8 mouse cellular contexts compared by ENCODE assay signal in the genomic region with DNA sequence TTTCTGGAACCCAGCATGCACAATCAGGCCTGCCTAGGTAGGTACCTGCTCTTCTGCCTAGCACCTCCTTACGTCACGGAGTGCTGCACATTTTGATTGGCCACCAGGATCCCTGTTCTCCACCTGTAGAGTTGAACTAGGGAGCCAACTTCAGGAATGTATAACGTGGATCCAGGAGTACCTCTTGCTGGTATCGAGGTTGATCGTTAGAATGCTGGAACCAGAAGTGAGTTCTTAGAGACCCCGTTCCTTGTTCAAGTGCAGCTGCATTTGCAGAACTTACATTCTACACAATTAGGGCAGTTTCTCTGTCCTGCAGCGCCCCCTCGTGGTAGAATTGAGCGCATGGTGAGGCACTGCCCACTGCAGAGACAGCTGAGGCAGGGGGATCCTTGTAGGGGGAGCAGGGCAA. TPM values are rescaled to one million over a fixed set of nuclear protein-coding genes. Genes with fewer than 3 reads are reported as not detected.
DNase-seq lines count a peak whose midpoint lies in the region; ATAC-seq and TF ChIP-seq lines count a peak whose summit lies in the region.
"Had no signal": no experiment of that assay in that cellular context is flagged by ENCODE, and none has a peak within 500 bp of the region (broad histone marks: within the 10 kb centered on the region; RNA-seq: fewer than 3 reads in every experiment).

No protein-coding gene starts in this region.

- ATAC-seq in G1E (ENCODE audit: extremely low read depth, insufficient number of reproducible peaks, low FRiP score, poor library complexity, severe bottlenecking): no peak
- peak; percentile 46 to 61 for ATAC-seq in hematopoietic stem cell, adult 5-6 weeks (replicated peaks in 1 of 2; ENCODE audit: insufficient read depth in 1 of 2, low FRiP score in 2 of 2, low TSS enrichment in 1 of 2, low read depth in 1 of 2, poor library complexity in 2 of 2, severe bottlenecking in 2 of 2)

- DNase-seq in G1E (ENCODE audit: low spot score): no peak
- peak; percentile 64 to 78 for DNase-seq in adrenal gland, postnatal 4 days (ENCODE audit: low spot score in 2 of 2)
- peak; percentile 71 to 73 for DNase-seq in layer of hippocampus, postnatal 36 days
- DNase-seq in mesoderm, embryonic 11.5 days (ENCODE audit: low read depth, low spot score): peak; percentile 82
- peak; percentile 61 to 69 for DNase-seq in right cerebral cortex, postnatal 36 days (ENCODE audit: low spot score in 2 of 2)

- H3K27me3 ChIP-seq in G1E (ENCODE audit: insufficient read depth, low read length): peaks cover 9% of the 10 kb centered on the region
- H3K27me3 ChIP-seq: lung, embryonic 15.5 days had no signal

- H3K36me3 ChIP-seq in G1E (replicated peaks): no peaks in the 10 kb centered on the region
- H3K36me3 ChIP-seq: lung, embryonic 15.5 days had no signal

- H3K27ac ChIP-seq in embryonic fibroblast, embryonic 13.5 days (ENCODE audit: insufficient read depth, low read length): no peak overlapping the region
- H3K27ac ChIP-seq: lung, embryonic 15.5 days had no signal

- TF ChIP-seq CTCF in G1E (IDR thresholded peaks at IDR 0.05; ENCODE audit: low read depth, low read length): peak; percentile 65; the same call in 1 of the 2 replicates
- peak; percentile 85 for TF ChIP-seq CTCF in embryonic fibroblast, embryonic 13.5 days (IDR thresholded peaks at IDR 0.05; ENCODE audit: borderline replicate concordance, insufficient read depth, low read length)

- no peak overlapping the region for H3K4me3 ChIP-seq in G1E (ENCODE audit: low read depth, low read length)
- H3K4me3 ChIP-seq in embryonic fibroblast, embryonic 13.5 days (ENCODE audit: insufficient read depth, low read length): no peak overlapping the region
- H3K4me3 ChIP-seq: lung, embryonic 15.5 days had no signal

- H3K9me3 ChIP-seq in G1E (replicated peaks): no peaks in the 10 kb centered on the region
- H3K9me3 ChIP-seq: lung, embryonic 15.5 days had no signal

- H3K4me1 ChIP-seq in G1E (ENCODE audit: insufficient read depth, low read depth, low read length): peaks cover 14% of the 10 kb centered on the region
- H3K4me1 ChIP-seq in embryonic fibroblast, embryonic 13.5 days (ENCODE audit: control insufficient read depth, insufficient read depth, low read length): no peaks in the 10 kb centered on the region

- no peak for TF ChIP-seq POLR2A in embryonic fibroblast, embryonic 13.5 days (IDR thresholded peaks at IDR 0.05; ENCODE audit: low read depth, low read length)

RNA-seq across cellular contexts. Expression of gene Ssc5d, which starts 14.5 kb away (rescaled TPM):
- 0.15 TPM in 1 of 2 replicates, not detected in the other for total RNA-seq in G1E (2014; fragmentation: Nextera tagmentation)
- 0.05 TPM in 1 of 2 replicates, not detected in the other for total RNA-seq in G1E (2017)
- polyA plus RNA-seq in G1E (2012): 0.02 and 0.08 TPM in 2 replicates
- 10 to 100 TPM; 11.8 to 12.1 TPM for total RNA-seq in adrenal gland, postnatal 4 days (2021)
- polyA plus RNA-seq in embryonic fibroblast, embryonic 13.5 days (2011; ENCODE audit: insufficient read length, low read depth, missing spikeins): 24.1 and 29.8 TPM in 2 replicates
- not detected in 2 replicates for total RNA-seq in hematopoietic stem cell, adult 5-6 weeks (2017)
- total RNA-seq in layer of hippocampus, postnatal 36 days (2021): 1 to 10 TPM; 2.9 to 3.8 TPM

RNA-seq across cellular contexts. Expression of gene Nat14, which starts 18.2 kb away (rescaled TPM):
- total RNA-seq in G1E (2014; fragmentation: Nextera tagmentation): 2.0 and 3.6 TPM in 2 replicates
- total RNA-seq in G1E (2017): 0.41 and 1.1 TPM in 2 replicates
- polyA plus RNA-seq in G1E (2012): 0.85 and 1.2 TPM in 2 replicates
- 10 to 100 TPM in 1 of 2 experiments, 1 to 10 TPM in 1; 9.9 to 10.1 TPM for total RNA-seq in adrenal gland, postnatal 4 days (2021)
- polyA plus RNA-seq in embryonic fibroblast, embryonic 13.5 days (2011; ENCODE audit: insufficient read length, low read depth, missing spikeins): 4.7 and 5.5 TPM in 2 replicates
- not detected in 2 replicates for total RNA-seq in hematopoietic stem cell, adult 5-6 weeks (2017)
- 100 to 1,000 TPM; 119 to 120 TPM for total RNA-seq in layer of hippocampus, postnatal 36 days (2021)

RNA-seq across cellular contexts. Expression of gene Sbk2, which starts 24.1 kb away (rescaled TPM):
- total RNA-seq in G1E (2014; fragmentation: Nextera tagmentation) (not detected in 2 replicates), G1E (2017) (0.06 and 0.11 TPM in 2 replicates)
- not detected in 2 replicates for polyA plus RNA-seq in G1E (2012)
- under 1 TPM; 0.50 to 0.90 TPM for total RNA-seq in adrenal gland, postnatal 4 days (2021)
- polyA plus RNA-seq in embryonic fibroblast, embryonic 13.5 days (2011; ENCODE audit: insufficient read length, low read depth, missing spikeins): not detected in 2 replicates
- total RNA-seq in hematopoietic stem cell, adult 5-6 weeks (2017): not detected in 2 replicates
- under 1 TPM; 0.27 to 0.30 TPM for total RNA-seq in layer of hippocampus, postnatal 36 days (2021)

RNA-seq across cellular contexts. Expression of gene Zfp628, which starts 25.1 kb away (rescaled TPM):
- total RNA-seq in G1E (2014; fragmentation: Nextera tagmentation) (13.9 and 15.2 TPM in 2 replicates), G1E (2017) (1.6 and 1.8 TPM in 2 replicates)
- polyA plus RNA-seq in G1E (2012): 35.7 and 39.5 TPM in 2 replicates
- 10 to 100 TPM; 24.4 to 26.9 TPM for total RNA-seq in adrenal gland, postnatal 4 days (2021)
- 5.2 and 6.3 TPM in 2 replicates for polyA plus RNA-seq in embryonic fibroblast, embryonic 13.5 days (2011; ENCODE audit: insufficient read length, low read depth, missing spikeins)
- 2.2 and 3.2 TPM in 2 replicates for total RNA-seq in hematopoietic stem cell, adult 5-6 weeks (2017)
- total RNA-seq in layer of hippocampus, postnatal 36 days (2021): 10 to 100 TPM; 12.7 to 13.2 TPM

RNA-seq across cellular contexts. Expression of gene Sbk3, which starts 30.9 kb away (rescaled TPM):
- not detected in 2 replicates for total RNA-seq in G1E (2014; fragmentation: Nextera tagmentation)
- 0.06 and 0.11 TPM in 2 replicates for total RNA-seq in G1E (2017)
- not detected in 2 replicates for polyA plus RNA-seq in G1E (2012)
- total RNA-seq in adrenal gland, postnatal 4 days (2021): under 1 TPM; 0.20 to 0.28 TPM
- not detected in 2 replicates for polyA plus RNA-seq in embryonic fibroblast, embryonic 13.5 days (2011; ENCODE audit: insufficient read length, low read depth, missing spikeins)
- not detected in 2 replicates for total RNA-seq in hematopoietic stem cell, adult 5-6 weeks (2017)
- total RNA-seq in layer of hippocampus, postnatal 36 days (2021): 1 to 10 TPM in 1 of 2 experiments, under 1 TPM in 1; 0.70 to 1.4 TPM

Comparison
In these comparisons a context has a peak if more than half of its experiments do, and no peak if none do; other contexts are left out.
1. RNA of gene Nat14, which starts 18.2 kb away (total RNA-seq): 119 to 120 TPM in layer of hippocampus, postnatal 36 days; 9.9 to 10.1 TPM in adrenal gland, postnatal 4 days, 0.41 to 3.6 TPM in G1E and not detected in hematopoietic stem cell, adult 5-6 weeks; every median in the first group is over 10 times any median in the second.